Mouse (Mus musculus): Measurements from ENCODE around the gene BC025446.

DNA sequence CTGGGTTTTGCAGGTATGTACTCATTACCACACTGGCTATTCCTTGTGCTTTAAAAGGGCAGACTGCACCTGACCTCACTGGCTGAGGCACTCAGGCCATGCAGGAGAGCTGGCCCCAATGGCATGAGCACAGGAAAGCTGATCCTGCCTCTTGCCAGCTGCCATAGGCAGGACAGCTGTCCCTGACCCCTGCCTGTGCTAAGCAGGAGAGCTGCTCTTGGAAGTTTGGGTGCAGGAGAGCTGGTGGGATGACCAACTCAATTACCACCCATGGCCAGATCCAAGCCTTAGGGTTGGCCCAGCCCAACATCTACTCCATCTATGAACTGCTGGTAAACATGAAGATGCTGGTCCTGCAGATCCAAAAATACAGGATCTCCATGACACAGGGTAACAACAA is 5.8 kb downstream of the BC025446 start:
- TF ChIP-seq MAX (IDR thresholded peaks at IDR 0.05; ENCODE audit: low read depth) (no peak), POLR2AphosphoS2 (IDR thresholded peaks at IDR 0.05; ENCODE audit: insufficient read length, low read depth) (no peak), E2F4 (IDR thresholded peaks at IDR 0.05; ENCODE audit: insufficient read depth) (no peak), POLR2A (IDR thresholded peaks at IDR 0.05; ENCODE audit: insufficient read length, low read depth) (no peak), MYOD1 (IDR thresholded peaks at IDR 0.05; ENCODE audit: control insufficient read depth in 1 of 3, insufficient read length in 2 of 3, low read depth in 2 of 3) (peak; percentile 52 to 97 (median 83)), TCF12 (IDR thresholded peaks at IDR 0.05; ENCODE audit: insufficient read depth, poor library complexity, severe bottlenecking) (no peak), TCF3 (IDR thresholded peaks at IDR 0.05; ENCODE audit: insufficient read length, low read depth) (peak; percentile 67)

All from myocyte (in vitro differentiated cells).